Mouse (Mus musculus): ENCODE measurements around the gene Hibch. TPM values are rescaled to one million over a fixed set of nuclear protein-coding genes. Genes with fewer than 3 reads are reported as not detected.

The Hibch gene
- 29.0 and 29.3 TPM in 2 replicates for polyA plus RNA-seq (2015; fragmentation: Nextera tagmentation; extraction: Ambion mirVana)

GRCm38 (mm10) chr1:52844782-52845665 lies at the start of gene Hibch:
Gene Hibch, plus strand, starts transcription at chr1:52844929.
- peak within 1 kb of the TSS; percentile 66 for H3K4me3 ChIP-seq (ENCODE audit: low read length)
- peak within 1 kb of the TSS; percentile 53 for H3K4me2 ChIP-seq (ENCODE audit: low read length)
- peak within 1 kb of the TSS; percentile 83 for H3K27ac ChIP-seq (ENCODE audit: low read depth, low read length)
- H3K36me3 ChIP-seq (ENCODE audit: control insufficient read depth, insufficient read depth, low read length) = no peaks in the 10 kb centered on the region
- no peaks in the 10 kb centered on the region for H3K27me3 ChIP-seq (replicated peaks; ENCODE audit: control insufficient read depth, insufficient read depth, low read length)
- ATAC-seq = peak; percentile 100
- H3K9ac ChIP-seq (ENCODE audit: low read depth, low read length) = peak within 1 kb of the TSS; percentile 83
- peaks cover 4% of the 10 kb centered on the region; the same call in 1 of the 2 replicates for H3K4me1 ChIP-seq (ENCODE audit: control insufficient read depth, insufficient read depth, low read depth, low read length)
- 2% methylated on average over 44 of the region's 45 CpGs for WGBS
- no peaks in the 10 kb centered on the region for H3K9me3 ChIP-seq (ENCODE audit: control insufficient read depth, low read length)

- WGBS = 83% methylated on average over 2 of the region's 2 CpGs
- no peak for ATAC-seq
- H3K4me3 ChIP-seq (ENCODE audit: low read length) = no peak overlapping the region
- H3K9ac ChIP-seq (ENCODE audit: low read depth, low read length) = no peak overlapping the region
- H3K9me3 ChIP-seq (ENCODE audit: control insufficient read depth, low read length) = no peaks in the 10 kb centered on the region
- H3K27ac ChIP-seq (ENCODE audit: low read depth, low read length) = no peak overlapping the region
- H3K36me3 ChIP-seq (ENCODE audit: control insufficient read depth, insufficient read depth, low read length) = peaks cover 6% of the 10 kb centered on the region; the same call in 1 of the 2 replicates
- H3K4me2 ChIP-seq (ENCODE audit: low read length) = no peak overlapping the region
- H3K27me3 ChIP-seq (replicated peaks; ENCODE audit: control insufficient read depth, insufficient read depth, low read length) = no peaks in the 10 kb centered on the region
- H3K4me1 ChIP-seq (ENCODE audit: control insufficient read depth, insufficient read depth, low read depth, low read length) = no peaks in the 10 kb centered on the region
Observed at GRCm38 (mm10) chr1:52795927-52796326, 48.8 kb upstream of the Hibch start.

- whole genome bisulfite sequencing = 74% methylated on average over 10 of the region's 10 CpGs
Observed at GRCm38 (mm10) chr1:52799056-52799726, 45.5 kb upstream of the Hibch start.

GRCm38 (mm10) chr1:52799772-52800171 lies 45.0 kb upstream of the Hibch start:
- no peak overlapping the region for H3K4me2 ChIP-seq (ENCODE audit: low read length)
- peaks cover 4% of the 10 kb centered on the region; the same call in 1 of the 2 replicates for H3K36me3 ChIP-seq (ENCODE audit: control insufficient read depth, insufficient read depth, low read length)
- no peak; the same call in 1 of the 2 replicates for ATAC-seq
- no peaks in the 10 kb centered on the region for H3K9me3 ChIP-seq (ENCODE audit: control insufficient read depth, low read length)
- no peaks in the 10 kb centered on the region for H3K27me3 ChIP-seq (replicated peaks; ENCODE audit: control insufficient read depth, insufficient read depth, low read length)
- no peak overlapping the region for H3K4me3 ChIP-seq (ENCODE audit: low read length)
- no peaks in the 10 kb centered on the region for H3K4me1 ChIP-seq (ENCODE audit: control insufficient read depth, insufficient read depth, low read depth, low read length)
- H3K9ac ChIP-seq (ENCODE audit: low read depth, low read length) = no peak overlapping the region
- no peak overlapping the region for H3K27ac ChIP-seq (ENCODE audit: low read depth, low read length)
- 75% methylated on average over 5 of the region's 5 CpGs for WGBS

More at GRCm38 (mm10) chr1:52799056-52799726, 45.5 kb upstream of the Hibch start:
- H3K9me3 ChIP-seq (ENCODE audit: control insufficient read depth, low read length) = no peaks in the 10 kb centered on the region
- ATAC-seq = no peak
- H3K4me3 ChIP-seq (ENCODE audit: low read length) = no peak overlapping the region
- H3K9ac ChIP-seq (ENCODE audit: low read depth, low read length) = no peak overlapping the region
- H3K4me2 ChIP-seq (ENCODE audit: low read length) = no peak overlapping the region
- peaks cover 7% of the 10 kb centered on the region for H3K36me3 ChIP-seq (ENCODE audit: control insufficient read depth, insufficient read depth, low read length)
- no peaks in the 10 kb centered on the region for H3K27me3 ChIP-seq (replicated peaks; ENCODE audit: control insufficient read depth, insufficient read depth, low read length)
- H3K4me1 ChIP-seq (ENCODE audit: control insufficient read depth, insufficient read depth, low read depth, low read length) = no peaks in the 10 kb centered on the region
- H3K27ac ChIP-seq (ENCODE audit: low read depth, low read length) = no peak overlapping the region

- Histone ChIP-seq H3K9ac (ENCODE audit: low read depth, low read length) (no peak overlapping the region), H3K9me3 (ENCODE audit: control insufficient read depth, low read length) (no peaks in the 10 kb centered on the region), H3K4me3 (ENCODE audit: low read length) (no peak overlapping the region), H3K4me2 (ENCODE audit: low read length) (no peak overlapping the region), H3K4me1 (ENCODE audit: control insufficient read depth, insufficient read depth, low read depth, low read length) (no peaks in the 10 kb centered on the region), H3K27me3 (replicated peaks; ENCODE audit: control insufficient read depth, insufficient read depth, low read length) (no peaks in the 10 kb centered on the region), H3K36me3 (ENCODE audit: control insufficient read depth, insufficient read depth, low read length) (peaks cover 4% of the 10 kb centered on the region; the same call in 1 of the 2 replicates), H3K27ac (ENCODE audit: low read depth, low read length) (no peak overlapping the region)
- WGBS = 78% methylated on average over 3 of the region's 3 CpGs
- ATAC-seq = no peak
Observed at GRCm38 (mm10) chr1:52800340-52800740, 44.4 kb upstream of the Hibch start.

GRCm38 (mm10) chr1:52801651-52802050 lies 43.1 kb upstream of the Hibch start:
- H3K9ac ChIP-seq (ENCODE audit: low read depth, low read length) = no peak overlapping the region
- no peak overlapping the region for H3K4me2 ChIP-seq (ENCODE audit: low read length)
- ATAC-seq = no peak
- H3K27me3 ChIP-seq (replicated peaks; ENCODE audit: control insufficient read depth, insufficient read depth, low read length) = no peaks in the 10 kb centered on the region
- H3K27ac ChIP-seq (ENCODE audit: low read depth, low read length) = no peak overlapping the region
- no peaks in the 10 kb centered on the region for H3K9me3 ChIP-seq (ENCODE audit: control insufficient read depth, low read length)
- H3K36me3 ChIP-seq (ENCODE audit: control insufficient read depth, insufficient read depth, low read length) = peaks cover 4% of the 10 kb centered on the region; the same call in 1 of the 2 replicates
- no peak overlapping the region for H3K4me3 ChIP-seq (ENCODE audit: low read length)
- no peaks in the 10 kb centered on the region for H3K4me1 ChIP-seq (ENCODE audit: control insufficient read depth, insufficient read depth, low read depth, low read length)
- WGBS = 87% methylated on average over 5 of the region's 5 CpGs

- no peak for ATAC-seq
- H3K36me3 ChIP-seq (ENCODE audit: control insufficient read depth, insufficient read depth, low read length) = peaks cover 4% of the 10 kb centered on the region; the same call in 1 of the 2 replicates
- H3K27ac ChIP-seq (ENCODE audit: low read depth, low read length) = no peak overlapping the region
- no peaks in the 10 kb centered on the region for H3K27me3 ChIP-seq (replicated peaks; ENCODE audit: control insufficient read depth, insufficient read depth, low read length)
- no peaks in the 10 kb centered on the region for H3K9me3 ChIP-seq (ENCODE audit: control insufficient read depth, low read length)
- no peak overlapping the region for H3K9ac ChIP-seq (ENCODE audit: low read depth, low read length)
- H3K4me3 ChIP-seq (ENCODE audit: low read length) = no peak overlapping the region
- H3K4me2 ChIP-seq (ENCODE audit: low read length) = no peak overlapping the region
- WGBS = 94% methylated on average over 5 of the region's 5 CpGs
- H3K4me1 ChIP-seq (ENCODE audit: control insufficient read depth, insufficient read depth, low read depth, low read length) = no peaks in the 10 kb centered on the region
Observed at GRCm38 (mm10) chr1:52802406-52802975, 42.2 kb upstream of the Hibch start.

- no peak overlapping the region for H3K9ac ChIP-seq (ENCODE audit: low read depth, low read length)
- WGBS = 100% methylated on average over 1 of the region's 1 CpGs
- no peak for ATAC-seq
- no peak overlapping the region for H3K27ac ChIP-seq (ENCODE audit: low read depth, low read length)
- no peaks in the 10 kb centered on the region for H3K4me1 ChIP-seq (ENCODE audit: control insufficient read depth, insufficient read depth, low read depth, low read length)
- no peaks in the 10 kb centered on the region for H3K9me3 ChIP-seq (ENCODE audit: control insufficient read depth, low read length)
- peaks cover 4% of the 10 kb centered on the region; the same call in 1 of the 2 replicates for H3K36me3 ChIP-seq (ENCODE audit: control insufficient read depth, insufficient read depth, low read length)
- H3K4me3 ChIP-seq (ENCODE audit: low read length) = no peak overlapping the region
- no peaks in the 10 kb centered on the region for H3K27me3 ChIP-seq (replicated peaks; ENCODE audit: control insufficient read depth, insufficient read depth, low read length)
- no peak overlapping the region for H3K4me2 ChIP-seq (ENCODE audit: low read length)
Observed at GRCm38 (mm10) chr1:52805041-52805440, 39.7 kb upstream of the Hibch start.

GRCm38 (mm10) chr1:52808456-52808855 lies 36.3 kb upstream of the Hibch start:
- no peaks in the 10 kb centered on the region for H3K4me1 ChIP-seq (ENCODE audit: control insufficient read depth, insufficient read depth, low read depth, low read length)
- H3K27ac ChIP-seq (ENCODE audit: low read depth, low read length) = no peak overlapping the region
- no peak overlapping the region for H3K4me3 ChIP-seq (ENCODE audit: low read length)
- ATAC-seq = no peak
- no peak overlapping the region for H3K9ac ChIP-seq (ENCODE audit: low read depth, low read length)
- H3K9me3 ChIP-seq (ENCODE audit: control insufficient read depth, low read length) = no peaks in the 10 kb centered on the region
- WGBS = 95% methylated on average over 6 of the region's 6 CpGs
- H3K4me2 ChIP-seq (ENCODE audit: low read length) = no peak overlapping the region
- H3K36me3 ChIP-seq (ENCODE audit: control insufficient read depth, insufficient read depth, low read length) = no peaks in the 10 kb centered on the region
- no peaks in the 10 kb centered on the region for H3K27me3 ChIP-seq (replicated peaks; ENCODE audit: control insufficient read depth, insufficient read depth, low read length)
